Mouse (Mus musculus): Measurements from ENCODE around the gene Ube2q1. TPM values are rescaled to one million over a fixed set of nuclear protein-coding genes. Genes with fewer than 3 reads are reported as not detected.

The Ube2q1 gene
- 21.9 and 24.9 TPM in 2 replicates for polyA plus RNA-seq (2014; fragmentation: Nextera tagmentation; extraction: Ambion mirVana)

- Histone ChIP-seq H3K27ac (ENCODE audit: low read depth, low read length) (peak within 1 kb of the TSS; percentile 97), H3K9me3 (ENCODE audit: control insufficient read depth, low read length) (no peaks in the 10 kb centered on the region), H3K4me2 (replicated peaks; ENCODE audit: low read depth, low read length) (peak within 1 kb of the TSS; percentile 88), H3K4me1 (replicated peaks; ENCODE audit: control insufficient read depth, insufficient read depth, low read length) (peaks cover 14% of the 10 kb centered on the region), H3K4me3 (ENCODE audit: low read depth, low read length) (peak within 1 kb of the TSS; percentile 90), H3K9ac (ENCODE audit: low read depth, low read length) (peak within 1 kb of the TSS; percentile 100), H3K27me3 (ENCODE audit: control insufficient read depth, insufficient read depth, low read length) (no peaks in the 10 kb centered on the region), H3K36me3 (ENCODE audit: control insufficient read depth, insufficient read depth, low read length) (no peaks in the 10 kb centered on the region)
- WGBS: 1% methylated on average over 64 of the region's 90 CpGs
- peak; percentile 94 for ATAC-seq (ENCODE audit: low FRiP score)
- DNase-seq (ENCODE audit: low spot score): peak; percentile 94
Observed at GRCm38 (mm10) chr3:89772968-89773709, at the start of gene Ube2q1. TSS of gene Ube2q1 (plus strand) at chr3:89773616.

DNA sequence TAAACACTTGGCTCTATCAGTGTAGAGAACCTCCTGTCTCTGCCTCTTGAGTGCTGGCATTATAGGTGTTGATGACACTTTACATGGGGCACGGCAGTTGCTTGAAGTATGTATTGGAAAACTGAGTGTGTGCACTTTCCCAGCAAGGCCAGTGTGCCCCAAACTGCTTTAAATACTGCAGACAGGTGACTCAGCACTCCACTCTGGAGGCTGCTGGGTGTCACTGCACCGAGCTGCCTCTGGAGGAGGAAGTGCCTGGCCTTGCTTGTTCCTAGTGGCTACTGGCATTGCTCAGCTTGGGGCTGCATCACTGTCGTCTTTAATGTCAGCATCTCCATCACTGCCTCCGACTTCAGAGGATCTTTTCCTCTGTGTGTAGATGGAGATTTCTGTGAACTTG is 46.4 kb upstream of the Ube2q1 start:
- Histone ChIP-seq H3K9me3 (ENCODE audit: control insufficient read depth, low read length) (no peaks in the 10 kb centered on the region), H3K4me1 (replicated peaks; ENCODE audit: control insufficient read depth, insufficient read depth, low read length) (no peaks in the 10 kb centered on the region), H3K9ac (ENCODE audit: low read depth, low read length) (no peak overlapping the region), H3K4me2 (replicated peaks; ENCODE audit: low read depth, low read length) (no peak overlapping the region), H3K27me3 (ENCODE audit: control insufficient read depth, insufficient read depth, low read length) (no peaks in the 10 kb centered on the region), H3K27ac (ENCODE audit: low read depth, low read length) (no peak overlapping the region), H3K36me3 (ENCODE audit: control insufficient read depth, insufficient read depth, low read length) (no peaks in the 10 kb centered on the region), H3K4me3 (ENCODE audit: low read depth, low read length) (no peak overlapping the region)
- 22% methylated on average over 4 of the region's 4 CpGs for WGBS
- ATAC-seq (ENCODE audit: low FRiP score) (no peak), DNase-seq (ENCODE audit: low spot score) (peak; percentile 29)

GRCm38 (mm10) chr3:89728848-89729247 is 44.6 kb upstream of the Ube2q1 start:
- Histone ChIP-seq H3K36me3 (ENCODE audit: control insufficient read depth, insufficient read depth, low read length) (no peaks in the 10 kb centered on the region), H3K4me1 (replicated peaks; ENCODE audit: control insufficient read depth, insufficient read depth, low read length) (no peaks in the 10 kb centered on the region)

DNA sequence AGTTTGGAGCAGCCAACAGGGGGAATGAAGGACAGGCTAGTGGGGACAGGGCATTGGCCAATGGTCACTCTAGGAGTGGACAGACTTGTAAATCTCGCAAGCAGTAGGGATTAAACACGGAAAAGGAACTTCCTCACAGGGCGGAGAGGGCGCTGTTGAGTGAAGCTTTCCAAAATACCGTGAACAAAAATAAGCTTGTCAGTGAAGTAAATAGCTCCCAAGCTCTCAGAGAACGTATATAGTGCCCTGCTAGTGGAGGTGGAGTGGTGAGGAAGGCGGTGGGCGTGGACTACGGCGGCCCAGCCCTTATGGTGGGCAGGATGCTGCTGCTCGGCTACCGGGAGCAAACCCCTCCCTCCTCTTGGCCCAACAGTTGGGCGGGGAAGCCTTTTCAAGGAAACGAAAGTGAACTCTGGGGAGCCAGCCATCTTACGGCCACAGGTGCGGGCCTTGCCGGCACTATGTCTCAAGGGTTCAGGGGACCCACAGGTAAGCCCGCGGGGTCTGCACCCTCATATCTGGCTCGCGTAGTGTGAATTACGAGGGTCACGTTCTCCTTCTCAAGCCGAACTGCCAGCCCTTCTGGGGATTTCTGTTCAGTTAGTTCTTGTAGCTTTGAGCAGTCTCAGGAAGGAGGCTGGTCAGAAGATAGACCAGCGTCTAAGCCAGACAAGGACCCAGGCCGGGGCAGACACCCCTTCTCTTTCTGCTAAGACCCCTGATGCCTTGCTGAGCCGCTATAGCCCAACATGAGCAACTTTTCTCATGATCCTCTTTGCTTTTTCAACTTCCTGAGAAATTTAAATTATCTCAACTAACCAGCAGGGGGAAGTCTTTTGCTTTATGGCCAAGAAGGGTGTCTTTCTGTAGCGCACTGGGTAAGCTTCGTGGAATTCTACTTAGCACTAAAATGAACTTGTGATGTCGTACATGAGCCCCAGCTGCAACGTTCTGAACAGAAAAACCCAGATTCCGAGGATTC is 42.8 kb upstream of the Ube2q1 start:
- DNase-seq (ENCODE audit: low spot score) (peak; percentile 66), ATAC-seq (ENCODE audit: low FRiP score) (peak; percentile 76)
- no peaks in the 10 kb centered on the region for H3K36me3 ChIP-seq (ENCODE audit: control insufficient read depth, insufficient read depth, low read length)
- peak overlapping the region; percentile 38 for H3K9ac ChIP-seq (ENCODE audit: low read depth, low read length)
- H3K27ac ChIP-seq (ENCODE audit: low read depth, low read length): 0 out of 2 replicates have a peak overlapping the region, but pooled peaks have one; percentile 14
- H3K4me1 ChIP-seq (replicated peaks; ENCODE audit: control insufficient read depth, insufficient read depth, low read length): no peaks in the 10 kb centered on the region
- no peaks in the 10 kb centered on the region for H3K9me3 ChIP-seq (ENCODE audit: control insufficient read depth, low read length)
- H3K4me3 ChIP-seq (ENCODE audit: low read depth, low read length): peak overlapping the region; percentile 35
- WGBS: 4% methylated on average over 32 of the region's 32 CpGs
- H3K4me2 ChIP-seq (replicated peaks; ENCODE audit: low read depth, low read length): peak overlapping the region; percentile 63
- no peaks in the 10 kb centered on the region for H3K27me3 ChIP-seq (ENCODE audit: control insufficient read depth, insufficient read depth, low read length)

More at GRCm38 (mm10) chr3:89728848-89729247, 44.6 kb upstream of the Ube2q1 start:
- DNase-seq (ENCODE audit: low spot score) (no peak), ATAC-seq (ENCODE audit: low FRiP score) (no peak)
- Histone ChIP-seq H3K27me3 (ENCODE audit: control insufficient read depth, insufficient read depth, low read length) (no peaks in the 10 kb centered on the region), H3K9me3 (ENCODE audit: control insufficient read depth, low read length) (no peaks in the 10 kb centered on the region), H3K4me2 (replicated peaks; ENCODE audit: low read depth, low read length) (no peak overlapping the region), H3K9ac (ENCODE audit: low read depth, low read length) (no peak overlapping the region), H3K27ac (ENCODE audit: low read depth, low read length) (no peak overlapping the region), H3K4me3 (ENCODE audit: low read depth, low read length) (no peak overlapping the region)
- WGBS: 86% methylated on average over 2 of the region's 2 CpGs

- H3K4me1 ChIP-seq (replicated peaks; ENCODE audit: control insufficient read depth, insufficient read depth, low read length): no peaks in the 10 kb centered on the region
- H3K27me3 ChIP-seq (ENCODE audit: control insufficient read depth, insufficient read depth, low read length): no peaks in the 10 kb centered on the region
- H3K4me2 ChIP-seq (replicated peaks; ENCODE audit: low read depth, low read length): no peak overlapping the region
- H3K27ac ChIP-seq (ENCODE audit: low read depth, low read length): no peak overlapping the region
- no peaks in the 10 kb centered on the region for H3K36me3 ChIP-seq (ENCODE audit: control insufficient read depth, insufficient read depth, low read length)
- no peaks in the 10 kb centered on the region for H3K9me3 ChIP-seq (ENCODE audit: control insufficient read depth, low read length)
- no peak overlapping the region for H3K9ac ChIP-seq (ENCODE audit: low read depth, low read length)
- ATAC-seq (ENCODE audit: low FRiP score): no peak
- H3K4me3 ChIP-seq (ENCODE audit: low read depth, low read length): no peak overlapping the region
- no peak for DNase-seq (ENCODE audit: low spot score)
- 89% methylated on average over 4 of the region's 4 CpGs for WGBS
Observed at GRCm38 (mm10) chr3:89732091-89732490, 41.3 kb upstream of the Ube2q1 start.

GRCm38 (mm10) chr3:89738509-89738908 is 34.9 kb upstream of the Ube2q1 start:
- 95% methylated on average over 6 of the region's 6 CpGs for WGBS
- Histone ChIP-seq H3K27ac (ENCODE audit: low read depth, low read length) (no peak overlapping the region), H3K4me3 (ENCODE audit: low read depth, low read length) (no peak overlapping the region), H3K9me3 (ENCODE audit: control insufficient read depth, low read length) (no peaks in the 10 kb centered on the region), H3K27me3 (ENCODE audit: control insufficient read depth, insufficient read depth, low read length) (no peaks in the 10 kb centered on the region), H3K4me2 (replicated peaks; ENCODE audit: low read depth, low read length) (no peak overlapping the region), H3K4me1 (replicated peaks; ENCODE audit: control insufficient read depth, insufficient read depth, low read length) (no peaks in the 10 kb centered on the region), H3K36me3 (ENCODE audit: control insufficient read depth, insufficient read depth, low read length) (peaks cover 8% of the 10 kb centered on the region; the same call in 1 of the 2 replicates), H3K9ac (ENCODE audit: low read depth, low read length) (no peak overlapping the region)
- no peak for DNase-seq (ENCODE audit: low spot score)
- no peak for ATAC-seq (ENCODE audit: low FRiP score)

GRCm38 (mm10) chr3:89752307-89752706 is 21.1 kb upstream of the Ube2q1 start:
- H3K4me2 ChIP-seq (replicated peaks; ENCODE audit: low read depth, low read length): no peak overlapping the region
- no peaks in the 10 kb centered on the region for H3K4me1 ChIP-seq (replicated peaks; ENCODE audit: control insufficient read depth, insufficient read depth, low read length)
- DNase-seq (ENCODE audit: low spot score): no peak
- no peaks in the 10 kb centered on the region for H3K27me3 ChIP-seq (ENCODE audit: control insufficient read depth, insufficient read depth, low read length)
- peaks cover 8% of the 10 kb centered on the region; the same call in 1 of the 2 replicates for H3K36me3 ChIP-seq (ENCODE audit: control insufficient read depth, insufficient read depth, low read length)
- no peak overlapping the region for H3K9ac ChIP-seq (ENCODE audit: low read depth, low read length)
- ATAC-seq (ENCODE audit: low FRiP score): no peak
- no peak overlapping the region for H3K27ac ChIP-seq (ENCODE audit: low read depth, low read length)
- WGBS: 89% methylated on average over 1 of the region's 1 CpGs
- H3K9me3 ChIP-seq (ENCODE audit: control insufficient read depth, low read length): no peaks in the 10 kb centered on the region
- no peak overlapping the region for H3K4me3 ChIP-seq (ENCODE audit: low read depth, low read length)

DNA sequence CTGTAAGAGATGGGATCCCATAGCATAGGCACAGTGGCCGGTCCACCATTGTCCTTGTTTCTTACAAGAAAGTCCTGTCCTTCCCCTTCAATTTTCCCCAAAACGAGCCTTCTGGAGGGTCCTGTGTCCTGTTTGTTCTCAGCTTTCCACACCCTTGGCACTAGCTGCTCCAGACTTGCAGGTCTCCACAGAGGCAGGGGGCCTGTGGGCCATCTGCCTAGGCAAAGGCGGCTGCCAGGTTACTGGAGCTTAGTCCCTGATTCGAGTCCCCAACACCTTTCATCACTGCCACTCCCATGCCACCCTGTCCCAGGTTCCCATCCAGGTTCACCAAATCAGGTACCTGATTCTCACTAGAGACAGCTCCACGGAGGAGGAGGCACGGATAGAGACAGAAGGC is 18.1 kb upstream of the Ube2q1 start:
- Histone ChIP-seq H3K9ac (ENCODE audit: low read depth, low read length) (no peak overlapping the region), H3K36me3 (ENCODE audit: control insufficient read depth, insufficient read depth, low read length) (peaks cover 5% of the 10 kb centered on the region; the same call in 1 of the 2 replicates), H3K4me2 (replicated peaks; ENCODE audit: low read depth, low read length) (no peak overlapping the region), H3K4me1 (replicated peaks; ENCODE audit: control insufficient read depth, insufficient read depth, low read length) (no peaks in the 10 kb centered on the region; the same call in 1 of the 2 replicates), H3K4me3 (ENCODE audit: low read depth, low read length) (no peak overlapping the region), H3K9me3 (ENCODE audit: control insufficient read depth, low read length) (no peaks in the 10 kb centered on the region), H3K27ac (ENCODE audit: low read depth, low read length) (no peak overlapping the region), H3K27me3 (ENCODE audit: control insufficient read depth, insufficient read depth, low read length) (no peaks in the 10 kb centered on the region)
- 84% methylated on average over 6 of the region's 6 CpGs for WGBS
- ATAC-seq (ENCODE audit: low FRiP score) (no peak), DNase-seq (ENCODE audit: low spot score) (no peak)

Data from hindbrain, embryonic 11.5 days (tissue).